Mouse (Mus musculus) left cerebral cortex, adult 9 months (tissue): ENCODE data around the gene Car2.

Experiments
- DNase-seq, 2 experiments: peaks; one replicate each; pipeline ENCODE4 v3.0.0; 2022; ENCODE audit warnings: low spot score in 2 of 2

The Car2 gene

DNA sequence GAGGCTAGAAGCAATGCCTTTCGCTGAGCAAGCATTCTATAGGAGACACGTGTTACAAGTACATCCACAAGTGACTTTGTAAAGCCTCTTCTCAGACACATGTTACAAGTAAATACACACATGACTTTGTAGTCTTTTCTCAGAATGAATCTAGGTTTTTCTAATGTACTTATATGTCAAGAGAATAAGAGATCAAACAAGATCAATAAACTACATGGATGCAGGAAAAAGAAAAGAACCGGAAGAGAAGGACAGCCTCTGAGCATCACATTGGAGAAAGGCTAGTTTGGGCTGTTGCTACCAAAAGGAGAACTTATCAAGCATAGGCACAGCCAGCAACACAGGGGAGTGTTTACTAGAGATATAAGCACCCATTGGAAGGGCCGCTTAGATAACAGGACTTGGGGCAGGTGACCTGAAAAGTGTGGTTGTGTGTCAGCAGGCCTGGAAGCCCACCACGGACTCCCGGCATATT is 7.3 kb upstream of the Car2 start:
- DNase-seq: no peak

DNA sequence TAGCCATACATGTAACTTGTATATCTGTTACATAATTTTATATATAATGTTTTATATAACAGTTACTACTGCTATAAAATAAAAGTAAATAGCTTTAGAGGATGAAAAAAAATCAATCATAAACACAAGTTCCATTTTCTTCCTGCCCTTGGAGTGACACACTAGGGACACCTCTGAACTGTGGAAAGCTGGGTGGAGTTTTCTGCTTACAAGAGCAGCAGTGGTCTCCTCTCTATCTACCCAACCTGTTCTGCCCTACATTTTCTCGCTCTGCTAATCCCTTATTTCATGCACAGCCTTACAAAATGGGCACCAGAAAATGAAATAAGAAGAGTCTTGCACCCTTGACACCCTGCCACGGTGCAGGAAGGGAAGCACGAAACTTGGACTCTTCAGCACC is 6.8 kb upstream of the Car2 start:
- DNase-seq: no peak

DNA sequence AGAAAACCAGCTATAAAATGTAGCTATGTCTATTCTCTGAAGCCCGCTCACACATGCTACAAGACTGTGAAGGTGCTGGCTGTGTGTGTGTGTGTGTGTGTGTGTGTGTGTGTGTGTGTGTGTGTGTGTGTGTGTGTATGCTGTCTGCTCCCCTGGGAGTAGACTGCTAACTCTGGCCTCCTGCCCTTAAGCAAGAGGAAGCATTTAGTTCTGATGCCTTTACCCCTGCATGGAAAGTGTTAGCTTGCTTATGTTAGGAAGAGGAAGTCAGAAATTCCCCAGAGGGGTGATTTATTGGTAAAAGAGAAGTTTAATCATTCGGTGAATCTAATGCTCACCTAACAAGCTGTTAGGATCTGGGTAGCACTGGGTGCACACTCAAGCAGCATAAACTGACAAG is 5.8 kb upstream of the Car2 start:
- no peak for DNase-seq

DNA sequence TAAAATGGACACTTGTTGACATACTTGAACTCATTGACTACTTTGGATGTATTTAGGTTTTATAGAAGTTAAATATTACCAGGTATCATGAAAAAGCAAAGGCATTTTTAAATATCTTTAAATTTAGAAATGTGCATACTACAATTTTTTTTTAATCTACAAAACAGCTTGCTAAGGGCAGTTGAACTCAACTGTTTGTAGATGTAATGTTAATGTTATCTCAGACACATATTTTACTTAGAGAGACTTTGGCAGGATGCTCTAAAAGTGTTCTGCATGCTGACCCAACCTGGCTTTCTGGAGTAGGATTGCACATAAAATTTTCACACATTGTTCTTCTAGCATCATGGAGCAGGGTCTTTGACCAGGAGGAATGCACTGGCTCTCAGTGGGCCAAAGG is 4.1 kb upstream of the Car2 start:
- DNase-seq: no peak

DNA sequence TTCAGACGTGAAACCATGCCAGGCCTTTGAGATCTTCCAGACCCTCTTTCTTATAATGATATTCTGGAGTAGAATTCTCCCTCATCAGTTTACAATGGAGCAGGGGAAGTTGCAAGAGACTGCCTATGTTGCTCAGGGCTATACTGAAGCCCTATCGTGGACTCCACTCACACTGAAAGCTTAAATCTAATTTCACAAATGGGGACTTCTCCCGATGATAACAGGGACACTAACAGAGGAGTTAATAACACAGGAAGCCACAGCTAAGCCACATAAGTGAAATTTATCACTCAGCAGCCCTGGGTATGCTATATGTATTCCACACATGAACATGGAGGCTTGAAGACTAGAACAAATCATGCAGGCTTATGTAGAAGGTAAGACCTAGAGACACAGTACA is 3.3 kb upstream of the Car2 start:
- DNase-seq: no peak

DNA sequence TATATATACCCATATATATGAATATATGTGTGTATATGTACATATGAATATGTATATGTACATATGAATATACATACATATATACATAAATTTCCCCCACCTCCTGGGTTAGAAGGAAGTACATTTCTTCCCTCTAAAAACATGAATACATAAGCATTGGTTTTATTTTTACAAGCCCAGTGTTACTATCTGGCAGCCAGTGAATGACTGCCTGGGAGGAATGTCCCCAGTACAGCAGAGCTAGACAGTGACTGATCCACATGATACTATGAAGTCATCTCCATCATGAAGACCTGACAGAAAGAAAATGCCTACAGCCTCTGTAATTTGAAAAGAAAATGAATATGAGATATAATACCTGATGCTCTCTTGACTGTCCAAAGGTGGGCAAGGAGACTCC is 1.2 kb upstream of the Car2 start:
- DNase-seq: no peak

DNA sequence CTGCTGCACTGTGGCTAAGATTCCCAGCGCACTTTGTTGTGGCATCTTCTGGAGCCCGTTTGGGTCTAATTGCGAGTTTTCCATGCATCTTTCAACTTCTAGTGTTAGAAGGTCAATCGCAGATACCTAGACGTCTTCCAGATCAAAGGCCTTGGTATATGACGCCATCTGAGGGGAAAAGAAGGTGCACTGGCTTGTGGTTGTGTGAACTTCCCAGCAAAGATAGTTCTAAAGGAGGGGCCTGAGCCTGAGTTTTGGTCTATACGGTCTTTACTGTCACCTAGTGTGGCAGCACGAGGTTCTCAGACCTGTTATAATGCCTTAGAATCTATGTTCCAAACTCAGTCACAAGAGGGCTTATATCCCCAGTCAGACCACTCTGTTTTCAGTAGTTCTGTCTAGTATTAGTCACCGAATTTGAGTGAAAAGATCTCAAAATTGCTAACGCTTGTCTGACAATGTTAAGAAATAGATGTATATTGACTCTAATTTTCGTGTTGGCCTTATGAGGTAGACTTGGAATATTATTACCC is 1.1 kb downstream of the Car2 start:
- DNase-seq: no peak

DNA sequence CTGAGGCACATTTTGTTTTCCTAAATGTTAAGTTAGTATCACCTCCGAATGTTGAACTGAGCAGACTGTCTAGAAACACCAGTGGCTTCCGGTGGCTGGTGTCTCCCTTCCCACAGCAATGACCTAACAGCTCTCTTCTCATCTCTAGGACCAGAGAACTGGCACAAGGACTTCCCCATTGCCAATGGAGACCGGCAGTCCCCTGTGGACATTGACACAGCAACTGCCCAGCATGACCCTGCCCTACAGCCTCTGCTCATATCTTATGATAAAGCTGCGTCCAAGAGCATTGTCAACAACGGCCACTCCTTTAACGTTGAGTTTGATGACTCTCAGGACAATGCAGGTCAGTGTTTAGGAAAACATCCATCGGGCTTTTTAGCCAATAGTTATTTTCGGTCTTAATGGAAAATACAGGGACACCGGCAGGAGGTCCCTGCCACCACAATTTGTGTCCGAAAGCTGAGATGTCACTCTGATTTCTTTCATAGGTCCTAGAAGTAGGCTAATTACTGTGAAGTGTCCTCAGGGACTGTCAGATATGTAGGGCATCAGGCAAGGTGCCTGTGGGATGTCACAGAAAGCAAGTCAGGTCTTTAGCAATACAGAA is 1.7 kb downstream of the Car2 start:
- no peak for DNase-seq

DNA sequence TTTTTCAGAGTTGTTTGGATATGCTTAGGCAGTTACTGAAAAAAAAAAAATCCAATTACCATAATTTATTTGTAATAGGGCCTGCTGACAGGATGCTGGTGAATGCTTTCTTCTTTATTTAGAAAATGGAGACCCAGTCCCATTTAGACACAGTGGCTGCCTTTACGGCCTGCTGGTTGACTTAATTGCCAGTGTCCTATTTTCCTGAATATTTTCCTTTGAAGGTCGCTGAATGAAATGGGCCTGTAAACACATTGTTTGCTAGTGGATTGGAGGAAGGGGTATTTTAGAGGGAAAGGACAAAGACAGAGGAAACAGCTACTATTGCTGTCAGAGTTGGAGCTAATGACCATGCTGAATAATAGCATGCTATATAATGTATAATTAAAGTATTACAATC is 2.5 kb downstream of the Car2 start:
- DNase-seq: no peak

DNA sequence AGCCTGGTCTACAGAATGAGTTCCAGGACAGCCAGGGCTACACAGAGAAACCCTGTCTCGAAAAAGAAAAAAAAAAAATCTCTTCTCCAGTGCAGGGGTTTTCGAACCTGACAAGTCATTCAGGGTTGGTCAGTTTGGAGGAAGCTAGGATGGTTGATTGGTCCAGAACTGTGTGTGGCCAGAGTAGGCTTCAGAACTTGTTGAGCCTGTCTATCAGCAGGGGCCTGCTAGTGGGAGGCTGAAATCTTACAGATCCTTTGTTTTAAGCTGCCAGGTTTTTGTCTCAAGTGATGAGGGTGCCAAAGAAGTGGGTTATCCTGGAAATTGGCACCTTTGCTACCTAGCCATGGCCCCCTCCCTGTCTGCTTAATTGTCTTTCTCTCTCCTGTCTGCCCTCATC is 3.0 kb downstream of the Car2 start:
- DNase-seq: no peak

DNA sequence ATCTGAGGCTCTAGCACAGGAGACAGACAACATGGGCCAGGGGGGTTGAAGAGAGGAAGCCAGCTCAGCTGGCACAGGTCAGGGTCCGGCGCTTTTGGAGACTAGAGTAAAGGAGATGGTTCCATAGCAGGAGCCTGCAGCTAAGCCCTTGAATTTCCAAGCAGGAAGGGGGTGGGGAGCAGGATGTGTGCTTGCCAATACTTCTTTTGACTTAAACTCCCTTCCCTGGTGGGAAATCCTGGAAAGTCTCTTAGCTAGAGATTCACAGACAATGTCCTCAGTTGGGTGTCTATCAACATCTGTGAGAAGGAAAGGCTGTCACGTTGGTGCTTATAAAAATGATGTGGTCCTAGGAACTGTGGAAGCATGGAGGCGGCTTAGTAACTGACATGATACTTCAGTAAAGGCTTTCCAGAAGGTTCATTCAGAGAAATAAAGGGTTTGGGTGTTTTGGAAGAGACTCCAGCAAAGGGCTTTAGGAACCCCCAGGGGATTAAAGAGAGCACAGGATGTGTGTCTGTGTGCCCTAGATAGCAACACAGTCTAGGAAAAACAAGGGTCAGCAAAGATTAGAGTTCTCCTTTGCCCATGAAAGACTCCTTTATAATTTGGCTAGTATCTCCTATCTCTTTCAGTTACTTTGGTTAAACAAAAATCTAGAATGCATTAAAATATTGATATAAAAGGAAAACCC is 3.8 kb downstream of the Car2 start:
- no peak for DNase-seq

DNA sequence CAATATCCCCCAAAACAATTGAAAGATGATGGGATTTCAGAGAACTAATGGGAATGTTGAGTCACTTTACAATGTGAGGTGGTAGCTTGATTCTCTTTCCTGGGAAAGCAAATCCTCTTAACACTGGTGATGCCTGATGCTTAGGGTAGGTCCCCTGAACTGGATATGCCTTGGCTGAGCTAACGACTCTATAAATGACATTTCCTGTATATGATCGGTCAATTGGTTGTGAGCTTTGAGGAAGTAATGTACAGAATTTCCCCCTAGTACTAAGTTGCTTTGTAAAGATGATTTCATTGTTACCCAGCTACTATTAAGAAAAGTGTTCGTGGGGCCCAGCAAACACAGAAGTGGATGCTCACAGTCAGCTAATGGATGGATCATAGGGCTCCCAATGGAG is 6.9 kb downstream of the Car2 start:
- no peak for DNase-seq

DNA sequence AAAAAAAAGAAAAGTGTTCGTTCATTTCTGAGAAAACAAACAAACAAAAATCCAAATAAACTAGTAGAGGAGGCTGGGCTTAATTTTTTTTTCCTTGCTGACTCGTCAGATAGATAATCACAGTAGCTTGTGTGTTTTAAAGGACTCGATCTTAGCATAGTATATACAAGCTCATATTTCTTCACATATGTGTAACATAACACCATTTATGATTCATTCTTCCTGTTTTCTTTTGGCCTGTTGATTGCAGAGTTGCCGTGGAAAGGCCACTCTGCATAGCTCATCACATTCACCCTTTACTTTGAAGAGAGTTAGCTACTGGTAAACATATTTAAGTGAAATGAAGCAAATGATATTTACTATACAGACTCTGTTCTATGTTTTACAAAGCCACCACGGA is 7.6 kb downstream of the Car2 start:
- DNase-seq: no peak

DNA sequence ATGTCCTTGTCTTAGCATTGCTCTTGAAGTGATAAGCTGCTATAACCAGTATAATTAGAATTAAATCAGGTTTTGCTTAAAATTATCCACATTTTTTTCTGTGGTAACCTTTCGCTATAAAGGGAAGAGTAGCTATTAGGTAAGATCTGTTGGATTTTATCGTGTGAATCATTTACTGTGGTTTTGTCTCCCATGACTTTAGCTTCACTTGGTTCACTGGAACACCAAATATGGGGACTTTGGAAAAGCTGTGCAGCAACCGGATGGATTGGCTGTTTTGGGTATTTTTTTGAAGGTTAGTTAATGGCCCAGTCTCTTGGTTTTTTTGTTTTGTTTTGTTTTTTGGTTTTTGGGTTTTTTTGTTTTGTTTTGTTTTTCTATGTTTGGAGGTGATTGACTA is 9.3 kb downstream of the Car2 start:
- no peak for DNase-seq

DNA sequence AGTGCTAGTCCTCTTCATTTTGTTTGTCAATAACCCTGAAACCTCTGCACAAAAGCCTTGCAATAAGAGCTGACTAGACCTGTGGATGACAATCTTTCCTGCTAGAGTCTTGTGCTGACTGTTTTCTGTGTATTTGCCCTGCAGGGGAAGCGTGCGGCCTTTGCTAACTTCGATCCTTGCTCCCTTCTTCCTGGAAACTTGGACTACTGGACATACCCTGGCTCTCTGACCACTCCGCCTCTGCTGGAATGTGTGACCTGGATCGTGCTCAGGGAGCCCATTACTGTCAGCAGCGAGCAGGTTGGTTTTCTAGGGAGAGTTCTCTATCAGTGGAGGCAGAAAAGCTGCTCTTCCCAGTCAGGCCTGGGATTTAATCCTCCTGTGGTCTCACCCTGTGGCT is 11.7 kb downstream of the Car2 start:
- DNase-seq: no peak

DNA sequence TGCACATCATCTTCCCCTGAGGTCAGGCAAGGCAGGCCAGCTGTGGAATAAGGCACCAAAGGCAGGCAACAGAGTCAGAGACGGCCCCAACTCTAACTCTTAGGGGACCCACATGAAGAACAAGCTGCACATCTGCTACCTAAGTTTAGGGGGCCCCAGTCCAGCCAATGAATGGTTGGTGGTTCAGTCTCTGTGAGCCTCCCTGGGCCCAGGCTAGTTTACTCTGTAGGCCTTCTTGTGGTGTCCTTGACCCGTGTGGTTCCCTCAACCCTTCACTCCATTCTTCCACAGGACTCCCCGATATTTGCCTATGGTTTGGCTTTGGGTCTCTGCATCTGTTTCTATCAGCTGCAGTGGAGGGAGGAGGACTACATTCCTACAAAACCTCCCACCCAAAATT is 17.3 kb downstream of the Car2 start:
- DNase-seq: no peak

DNA sequence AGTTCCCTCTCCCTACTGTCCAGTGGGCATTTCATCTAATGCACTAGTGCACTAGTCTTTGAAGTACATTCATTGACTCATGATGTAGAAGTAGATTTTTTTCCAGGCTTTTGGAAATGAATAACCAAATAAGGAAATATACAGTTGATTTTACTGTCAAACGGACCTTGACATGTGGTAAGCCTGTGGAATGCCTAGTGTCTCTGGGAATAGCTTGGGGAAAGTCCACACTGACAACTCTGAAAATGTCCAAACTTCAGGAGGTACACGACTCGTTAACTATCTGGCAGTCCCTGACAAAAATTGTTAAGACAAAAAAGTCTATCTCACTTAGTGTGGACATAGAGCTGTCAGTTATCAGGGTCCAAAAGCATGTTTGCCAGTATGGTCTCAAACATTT is 18.1 kb downstream of the Car2 start:
- DNase-seq: no peak

DNA sequence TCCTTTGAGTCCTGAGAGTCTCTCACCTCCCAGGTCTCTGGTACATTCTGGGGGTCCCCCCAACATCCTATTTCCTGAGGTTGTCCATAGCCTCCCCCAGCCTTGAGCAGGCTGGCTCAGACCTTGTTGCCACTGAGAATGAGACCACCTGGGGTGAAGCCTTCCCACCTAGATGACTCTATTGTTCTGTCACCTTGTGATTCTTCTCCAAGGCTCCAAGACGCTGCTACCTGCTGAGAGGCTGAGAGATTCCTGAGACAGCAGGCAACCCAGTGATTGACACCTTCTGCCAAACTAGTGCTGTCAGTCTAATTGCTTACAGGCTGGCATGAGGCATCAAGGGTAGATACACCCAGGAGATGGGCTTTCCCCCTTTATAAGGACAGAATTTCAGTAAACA is 21.2 kb downstream of the Car2 start:
- DNase-seq: no peak

DNA sequence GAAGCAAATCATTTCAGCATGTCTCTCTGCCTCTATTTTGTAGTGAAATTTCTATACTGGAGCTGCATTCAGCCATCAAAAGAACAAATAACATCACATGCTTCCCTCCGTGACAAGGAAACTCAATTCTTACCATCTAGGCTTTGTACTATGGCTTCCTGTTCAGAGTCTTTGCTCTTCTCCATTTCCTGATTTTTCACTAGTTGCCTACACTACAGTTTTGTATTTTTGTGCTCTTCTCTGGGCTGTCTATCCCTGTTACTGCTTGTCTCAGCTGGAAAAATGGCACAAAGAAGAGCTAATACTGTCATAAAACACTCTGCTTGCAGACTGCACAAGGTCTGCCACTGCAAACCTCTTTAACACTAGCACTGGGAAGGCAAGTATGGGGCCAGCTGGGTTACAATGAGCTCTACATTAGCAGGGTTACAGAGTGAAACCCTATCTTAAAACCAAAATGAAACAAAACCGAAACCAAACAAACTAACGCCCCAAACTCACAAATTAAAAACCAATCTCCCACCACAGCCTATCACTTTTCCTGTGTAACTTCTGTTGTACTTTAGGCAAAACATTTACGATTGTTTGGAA is 26.0 kb downstream of the Car2 start:
- no peak for DNase-seq

DNA sequence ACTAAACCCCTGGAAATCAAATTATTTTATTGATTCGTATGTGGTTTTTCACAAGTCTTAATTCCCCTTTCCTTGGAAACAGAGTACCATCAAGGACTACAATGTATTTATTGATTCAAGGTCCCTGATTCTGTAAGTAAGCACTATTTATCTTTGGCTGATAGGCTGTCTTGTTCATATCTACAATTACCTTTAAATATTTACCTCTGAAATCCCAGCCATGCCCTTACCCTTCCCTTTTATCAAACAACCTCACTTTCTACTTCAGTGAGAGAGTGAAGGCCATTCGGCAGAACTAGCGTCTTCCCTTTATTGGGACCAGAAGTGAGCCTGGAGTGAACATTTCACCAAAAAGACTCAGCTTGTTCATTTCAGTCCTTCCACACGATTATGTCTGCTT is 27.7 kb downstream of the Car2 start:
- no peak for DNase-seq

DNA sequence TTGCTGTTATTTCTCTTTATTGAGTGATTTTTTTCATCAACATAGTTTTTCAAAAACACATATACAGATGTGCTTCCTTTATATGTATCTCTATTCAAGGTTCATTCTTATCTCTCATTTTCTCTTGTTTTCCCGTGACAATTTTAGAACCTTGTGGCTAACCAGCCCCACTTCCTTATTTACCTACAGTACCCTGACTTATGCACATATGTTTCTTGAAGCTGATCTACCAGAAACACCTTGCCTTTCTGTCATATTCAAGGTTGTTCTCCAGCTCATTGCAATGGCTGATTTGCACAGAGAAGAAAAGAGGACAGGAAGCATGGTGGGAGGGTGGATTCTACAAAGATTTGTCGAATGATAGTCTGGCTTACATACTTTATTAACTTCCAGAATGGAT is 29.3 kb downstream of the Car2 start:
- no peak for DNase-seq

DNA sequence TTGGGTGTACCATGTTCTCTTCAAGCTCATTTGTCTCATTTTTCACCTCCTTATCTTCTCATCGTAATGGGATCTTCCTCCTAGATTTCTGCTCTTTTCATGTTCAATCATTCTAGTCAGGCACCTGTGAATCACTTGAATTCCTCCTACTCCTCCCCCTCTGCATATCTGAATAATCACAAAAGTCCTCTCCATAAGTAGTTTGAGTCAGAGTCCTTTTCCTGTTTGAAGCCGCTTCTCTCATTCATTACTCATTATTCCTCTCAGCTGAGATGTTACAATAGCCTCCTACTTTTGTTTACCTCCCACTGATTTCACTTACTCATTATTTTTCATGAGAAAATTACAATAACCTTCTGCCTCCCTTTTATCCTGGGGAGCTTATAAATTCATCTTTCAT is 31.2 kb downstream of the Car2 start:
- DNase-seq: no peak

DNA sequence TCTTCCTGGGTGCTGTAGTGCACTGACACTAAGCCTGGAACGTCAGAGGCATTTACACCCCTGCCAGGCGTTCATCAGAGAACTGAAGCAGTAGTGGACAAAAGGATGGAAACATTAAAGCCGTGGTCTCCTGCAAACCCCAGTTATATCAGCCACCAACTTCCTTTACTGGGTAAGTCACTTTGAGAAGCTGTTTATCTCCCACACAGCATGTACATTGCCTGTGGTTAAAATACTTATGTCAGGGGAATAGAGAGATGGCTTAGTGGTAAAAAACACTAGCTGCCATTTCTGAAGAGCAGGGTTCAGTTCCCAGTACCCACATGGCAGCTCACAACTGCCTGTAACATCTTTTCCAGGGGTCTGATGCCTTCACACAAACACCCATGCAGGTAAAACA is 58.6 kb downstream of the Car2 start:
- DNase-seq: no peak
